Mouse (Mus musculus): ENCODE measurements around the gene Smpd2.

- TF ChIP-seq POLR2A (IDR thresholded peaks at IDR 0.05; ENCODE audit: borderline replicate concordance, extremely low read depth, insufficient read depth, insufficient read length, poor library complexity, severe bottlenecking), result no peak
- TF ChIP-seq CTCF (IDR thresholded peaks at IDR 0.05; ENCODE audit: borderline replicate concordance, extremely low read depth, insufficient read depth, insufficient read length), result no peak
Measured at GRCm38 (mm10) chr10:41449684-41450083, 40.5 kb downstream of the Smpd2 start.
